Mouse (Mus musculus) ES-CJ7 (cell line): Measurements from ENCODE around the gene Qser1.
"Not testable (repeated sequence)": the region's sequence is repeated elsewhere in the genome, so short reads cannot be mapped to it uniquely, and the experiment has no call there.

ENCODE experiments used
- DNase-seq: peaks from one replicate; pipeline ENCODE4 v3.0.0; 2011; ENCODE audit warnings: low read depth, low spot score

Qser1 gene

GRCm38 (mm10) chr2:104816371-104816827 lies at the start of gene Qser1:
Gene Qser1, minus strand, starts transcription at chr2:104816760.
- no peak for DNase-seq

DNA sequence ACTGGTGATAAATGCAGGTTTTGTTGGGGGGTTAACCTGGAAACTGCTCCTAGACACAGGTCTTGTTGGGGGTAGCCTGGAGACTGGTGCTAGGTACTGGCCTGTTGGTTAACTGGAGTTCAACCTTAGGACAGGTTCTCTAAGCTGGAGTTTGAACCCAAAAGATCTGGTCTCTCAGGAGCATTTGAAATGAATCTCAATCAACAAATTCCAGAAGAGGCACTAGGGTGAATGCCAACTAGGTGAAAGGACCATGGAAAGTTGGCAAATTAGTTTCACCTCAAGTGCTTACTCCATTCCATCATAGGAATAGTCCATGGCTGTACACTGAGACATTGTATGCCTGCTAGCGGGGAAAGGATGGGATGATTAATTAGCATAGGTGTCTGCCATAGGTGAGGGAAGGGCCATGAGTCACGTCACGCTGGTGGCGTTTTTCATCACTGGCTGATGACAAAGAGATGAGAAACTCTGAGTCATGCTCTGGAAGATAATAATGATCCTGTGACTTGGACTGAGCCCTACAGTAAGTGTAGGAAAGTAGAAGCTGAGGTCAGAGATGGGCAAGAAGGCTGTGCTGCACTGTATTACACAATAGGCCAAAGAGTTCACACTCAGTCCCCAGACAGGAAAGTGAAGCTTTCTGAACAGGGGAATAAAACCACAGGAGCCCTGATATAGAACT lies 47.8 kb upstream of the Qser1 start:
- no peak for DNase-seq

DNA sequence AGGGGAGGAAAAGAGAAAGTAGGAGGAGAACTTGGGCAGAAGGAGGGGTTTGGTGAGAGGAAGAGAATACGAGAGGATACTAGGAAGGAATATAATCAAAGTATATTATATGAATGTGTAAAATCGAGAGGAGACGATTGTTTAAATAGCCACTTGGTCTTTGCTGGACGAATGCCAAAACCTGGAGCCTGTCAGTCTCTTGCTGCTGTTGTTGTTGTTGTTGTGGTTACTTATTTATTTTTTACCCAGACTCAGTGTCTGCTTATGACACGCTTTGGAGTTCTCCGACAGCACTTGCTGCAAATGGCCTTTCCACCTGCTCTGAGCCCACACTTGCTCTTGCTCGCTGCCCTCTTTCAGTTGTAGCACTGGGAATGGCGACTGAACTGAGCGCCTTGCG lies 43.9 kb upstream of the Qser1 start:
- no peak for DNase-seq

GRCm38 (mm10) chr2:104859060-104859459 lies 42.5 kb upstream of the Qser1 start:
- DNase-seq = no peak

DNA sequence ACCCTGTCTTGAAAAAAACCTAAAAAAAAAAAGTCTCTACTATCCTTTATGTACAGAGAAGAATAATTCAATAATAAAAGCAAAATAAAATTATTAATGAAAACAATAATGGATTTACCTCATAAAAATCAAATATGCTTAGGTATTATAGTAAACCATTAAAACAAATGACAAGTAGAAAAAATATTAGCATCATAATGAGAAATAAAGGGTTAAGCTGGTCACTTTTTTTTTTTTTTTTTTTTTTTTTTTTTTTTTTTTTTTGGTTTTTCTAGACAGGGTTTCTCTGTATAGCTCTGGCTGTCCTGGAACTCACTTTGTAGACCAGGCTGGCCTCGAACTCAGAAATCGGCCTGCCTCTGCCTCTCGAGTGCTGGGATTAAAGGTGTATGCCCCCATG lies 41.5 kb upstream of the Qser1 start:
- not testable (repeated sequence) for DNase-seq

DNA sequence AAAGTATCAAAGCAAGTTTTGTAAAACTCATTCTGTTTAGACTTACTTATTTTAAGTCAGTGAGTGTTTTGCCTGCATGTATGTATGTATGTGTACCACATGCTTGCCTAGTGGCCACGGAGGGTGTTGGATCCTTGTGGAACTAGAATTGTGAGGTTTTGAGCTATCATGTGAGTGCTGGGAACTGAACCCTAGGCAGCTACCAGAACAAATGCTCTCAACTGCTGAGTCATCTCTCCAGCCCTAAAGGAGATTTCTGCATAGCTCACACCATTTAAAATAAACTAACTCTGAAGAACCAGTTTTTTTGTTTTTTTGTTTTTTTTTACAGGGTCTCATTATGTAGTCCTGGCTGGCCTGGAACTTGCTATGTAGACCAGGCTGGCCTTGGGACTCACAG lies 39.7 kb upstream of the Qser1 start:
- peak; percentile 59 for DNase-seq

DNA sequence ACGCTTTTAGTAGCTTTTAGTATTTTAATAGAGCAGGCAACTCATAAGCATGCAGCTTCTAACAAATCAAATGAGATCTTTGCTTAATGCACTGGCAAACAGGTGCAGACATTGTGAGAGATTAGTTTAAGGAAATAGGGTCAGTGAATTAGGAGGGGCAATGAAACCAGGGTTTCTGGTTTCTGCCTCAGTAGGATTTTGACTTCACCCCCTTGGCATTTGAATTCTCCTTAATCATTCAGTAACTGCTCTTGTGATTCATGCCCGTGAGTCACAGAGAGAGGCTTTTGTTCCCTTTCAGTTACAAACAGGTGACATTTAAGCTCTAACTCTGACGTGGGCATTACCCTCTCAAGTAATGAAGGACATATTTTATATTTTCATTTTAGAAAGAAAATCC lies 39.2 kb upstream of the Qser1 start:
- peak; percentile 78 for DNase-seq

DNA sequence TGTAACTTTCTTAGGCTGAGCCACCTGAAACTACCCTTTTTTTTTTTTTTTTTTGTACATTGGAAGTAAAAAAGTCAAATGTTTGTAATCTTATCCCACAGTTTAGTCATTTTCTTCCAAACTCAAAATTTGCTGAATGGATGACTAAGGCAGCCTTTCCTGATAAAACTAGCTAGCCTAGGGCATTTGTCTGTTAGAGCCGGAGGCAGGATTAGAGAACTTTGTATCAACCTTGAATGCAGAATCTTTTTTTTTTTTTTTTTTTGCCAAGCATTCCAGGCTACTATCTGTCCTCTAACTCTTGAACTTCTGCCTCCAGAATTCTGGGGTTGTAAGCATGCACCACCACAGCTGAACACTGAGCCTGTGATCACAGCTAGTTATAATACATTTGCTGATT lies 38.3 kb upstream of the Qser1 start:
- no peak for DNase-seq

- DNase-seq = no peak
Observed at GRCm38 (mm10) chr2:104852546-104852945, 36.0 kb upstream of the Qser1 start.

DNA sequence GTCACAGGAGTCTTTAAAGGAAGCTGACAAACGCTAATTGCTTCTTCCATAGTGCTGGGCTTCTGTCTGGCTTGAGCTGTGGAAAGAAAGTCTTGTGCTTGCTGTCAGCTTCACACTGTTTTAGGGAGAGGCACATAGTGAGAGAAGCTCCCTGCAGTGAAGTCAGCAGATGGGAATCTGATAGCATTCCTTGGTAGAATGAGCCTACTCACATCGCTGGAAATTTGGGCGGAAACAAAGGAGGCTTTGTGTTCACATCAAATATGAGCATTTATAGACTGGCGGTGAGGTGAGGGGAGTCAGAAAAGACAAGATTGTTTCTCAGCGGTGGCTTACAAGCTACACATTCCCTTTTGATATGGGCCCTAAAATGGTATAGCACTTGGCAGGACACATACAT lies 35.1 kb upstream of the Qser1 start:
- peak; percentile 23 for DNase-seq

DNA sequence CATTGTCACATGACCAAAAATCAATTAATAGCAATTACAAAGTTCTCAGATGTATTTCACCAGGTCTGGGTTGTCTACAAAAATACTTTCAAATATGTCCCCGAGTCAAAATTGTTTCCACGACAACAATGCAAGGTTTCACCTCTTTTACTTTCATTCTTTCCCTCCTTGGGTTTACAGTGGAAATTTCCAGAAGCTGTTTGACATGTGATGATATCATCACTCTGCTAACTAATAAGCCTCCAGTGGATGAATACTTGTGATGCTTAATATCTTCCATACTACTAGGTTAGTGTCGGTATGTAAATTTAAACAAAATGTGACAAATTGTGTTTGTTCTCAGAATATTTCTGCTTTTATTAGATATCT lies 33.4 kb upstream of the Qser1 start:
- DNase-seq = no peak

DNA sequence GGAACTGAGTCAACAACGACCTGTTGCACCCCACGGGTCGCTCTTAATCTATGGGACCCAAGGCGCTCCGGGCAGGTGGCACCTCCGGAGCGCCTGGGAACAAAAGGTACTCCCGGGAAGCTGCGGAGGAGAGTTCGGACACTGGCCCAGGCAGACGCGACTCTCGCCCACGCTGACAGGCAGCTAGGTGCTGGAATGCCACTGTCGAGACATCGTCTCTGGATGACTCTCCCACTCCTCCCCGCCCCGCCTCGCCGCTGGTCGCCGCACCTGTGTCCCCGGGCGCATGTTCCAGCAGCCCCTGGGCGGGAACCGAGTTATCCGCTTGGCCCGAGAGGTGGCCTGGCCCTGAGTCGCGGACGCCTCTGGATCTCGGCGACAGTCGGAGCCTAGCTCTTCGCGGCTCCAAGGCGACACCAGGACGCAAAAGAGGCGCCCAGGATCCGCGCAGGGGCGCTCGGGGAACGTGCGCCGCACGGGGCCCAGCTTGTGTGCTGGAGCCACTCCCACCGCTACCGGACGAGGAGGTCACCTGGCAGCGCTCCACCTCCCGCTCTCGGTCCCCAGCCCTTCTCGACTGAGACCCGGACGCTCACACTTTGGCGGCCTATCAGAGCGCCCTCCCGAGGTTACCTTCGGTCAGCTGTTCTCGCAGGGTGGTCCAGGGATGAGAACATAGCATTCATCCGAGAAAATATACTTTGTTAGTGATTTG lies 32.9 kb upstream of the Qser1 start, which contains the start of gene Prrg4:
Gene Prrg4, minus strand, starts transcription at position 601 of the 715 bp plus-strand sequence.
- peak; percentile 83 for DNase-seq

DNA sequence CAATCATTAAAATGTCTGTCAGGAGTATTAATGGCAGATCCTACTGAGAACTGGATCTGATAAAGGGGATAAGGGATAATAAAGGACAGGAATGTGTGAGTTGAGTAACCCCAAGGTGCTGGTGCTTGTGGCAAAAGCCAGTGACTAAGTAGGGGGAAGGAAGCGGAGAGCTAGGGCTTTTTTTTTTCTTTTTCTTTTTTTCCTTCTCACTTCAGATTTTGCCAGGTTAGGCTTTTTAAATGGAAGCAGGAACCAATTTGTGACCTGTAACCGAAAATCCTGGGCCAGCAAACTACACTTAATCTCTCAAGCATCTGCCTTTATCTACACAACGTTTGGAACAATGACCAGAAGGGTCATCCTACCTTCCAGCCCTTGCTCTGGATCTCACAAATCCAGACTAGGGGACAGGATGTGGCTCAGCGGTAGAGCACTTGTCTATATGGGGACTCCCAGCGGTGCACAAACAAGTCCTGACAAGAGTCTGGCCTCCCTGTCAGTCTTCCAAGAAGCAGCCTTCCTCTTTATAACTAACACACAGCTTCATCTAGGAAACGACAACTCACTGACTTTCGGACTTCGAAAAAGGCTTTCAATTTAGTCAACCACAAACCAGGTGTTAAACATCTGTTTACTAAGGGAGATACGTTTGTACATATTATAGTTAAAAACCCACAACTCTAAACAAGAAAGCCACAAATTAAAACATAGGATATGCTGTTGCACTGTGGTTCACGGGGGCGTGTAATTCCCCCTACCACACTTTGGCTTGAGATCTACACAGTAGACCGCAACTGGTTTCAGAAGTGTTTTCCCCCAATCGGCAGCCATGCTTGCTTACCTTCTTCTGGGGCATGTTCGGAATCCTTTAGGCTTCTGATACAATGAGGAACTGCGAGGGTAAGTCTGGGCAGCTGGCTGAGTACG lies 31.9 kb upstream of the Qser1 start:
- DNase-seq = no peak

- peak; percentile 16 for DNase-seq
Observed at GRCm38 (mm10) chr2:104847645-104848044, 31.1 kb upstream of the Qser1 start.

GRCm38 (mm10) chr2:104846638-104847414 lies 30.3 kb upstream of the Qser1 start:
- no peak for DNase-seq

- DNase-seq = peak; percentile 36
Observed at GRCm38 (mm10) chr2:104842559-104842958, 26.0 kb upstream of the Qser1 start.

- DNase-seq = no peak
Observed at GRCm38 (mm10) chr2:104841736-104842135, 25.2 kb upstream of the Qser1 start.

- DNase-seq = peak; percentile 34
Observed at GRCm38 (mm10) chr2:104840974-104841373, 24.4 kb upstream of the Qser1 start.

DNA sequence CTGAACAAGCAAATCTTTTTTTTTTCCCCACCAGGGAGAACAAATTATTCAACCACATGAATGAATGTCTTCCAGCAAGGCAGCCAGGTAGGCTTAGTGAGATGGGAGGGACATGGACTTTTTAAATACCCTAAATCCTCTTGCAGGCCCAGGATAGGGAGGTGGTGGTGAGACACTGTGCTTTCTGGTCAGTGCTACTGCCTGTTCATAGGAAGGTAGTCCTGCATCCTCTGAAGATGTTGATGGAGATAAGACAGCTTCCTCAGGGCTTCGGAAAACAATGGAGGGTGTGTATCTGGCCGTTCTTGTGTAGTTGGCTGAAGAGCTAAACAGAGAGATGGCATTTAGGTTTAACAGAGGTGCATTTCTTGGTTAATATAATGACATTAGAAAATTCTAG lies 15.9 kb upstream of the Qser1 start:
- no peak for DNase-seq

DNA sequence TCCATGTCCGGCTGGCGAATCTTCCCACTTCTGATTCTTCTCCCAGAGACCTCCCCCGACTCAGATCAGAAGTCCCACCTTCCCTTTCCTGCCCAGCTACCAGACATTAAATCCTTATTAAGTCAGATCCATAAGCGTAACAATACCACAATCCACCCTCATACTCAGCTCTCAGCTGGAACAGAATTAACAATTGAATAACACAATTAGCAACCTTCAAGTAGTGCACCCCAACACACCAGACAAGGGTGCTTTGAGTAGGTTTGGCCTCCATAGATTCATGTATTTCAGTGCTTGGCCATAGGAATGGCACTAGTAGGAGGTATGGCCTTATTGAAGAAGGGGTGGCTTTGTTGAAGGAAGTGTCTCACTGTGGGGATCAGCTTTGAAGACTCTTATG lies 9.6 kb upstream of the Qser1 start:
- peak; percentile 44 for DNase-seq

- not testable (repeated sequence) for DNase-seq
Observed at GRCm38 (mm10) chr2:104818763-104819162, 2.2 kb upstream of the Qser1 start.
